Mouse (Mus musculus): ENCODE data around the gene Olfr429. TPM values are rescaled to one million over a fixed set of nuclear protein-coding genes. Genes with fewer than 3 reads are reported as not detected.

The Olfr429 gene
- polyA plus RNA-seq, 1 experiment from 2014 or later: not detected

DNA sequence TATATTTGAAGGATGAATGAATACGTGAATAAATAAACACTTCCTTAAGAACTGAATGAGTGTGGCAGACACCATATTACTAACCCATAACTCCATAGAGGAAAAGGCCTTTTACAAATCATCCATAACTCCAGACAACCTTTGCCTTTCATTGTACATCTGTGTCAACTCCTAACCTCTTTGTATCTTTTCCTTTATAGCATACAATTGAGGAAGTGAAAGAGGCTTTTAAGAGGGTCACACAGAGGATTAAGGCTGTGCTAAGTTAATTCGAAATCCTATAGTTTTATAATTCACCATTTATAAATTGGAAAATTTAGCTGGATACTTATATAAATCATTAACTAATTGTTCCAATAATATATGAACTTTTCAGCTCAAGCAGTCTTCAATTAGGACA lies 28.9 kb upstream of the Olfr429 start:
- Histone ChIP-seq H3K36me3 (no peaks in the 10 kb centered on the region), H3K4me1 (no peaks in the 10 kb centered on the region), H3K27me3 (ENCODE audit: low read depth, poor library complexity, severe bottlenecking) (no peaks in the 10 kb centered on the region), H3K4me3 (no peak overlapping the region), H3K9me3 (replicated peaks) (no peaks in the 10 kb centered on the region), H3K27ac (no peak overlapping the region)
- 88% methylated on average over 2 of the region's 2 CpGs for WGBS
- DNase-seq (ENCODE audit: low spot score): no peak

DNA sequence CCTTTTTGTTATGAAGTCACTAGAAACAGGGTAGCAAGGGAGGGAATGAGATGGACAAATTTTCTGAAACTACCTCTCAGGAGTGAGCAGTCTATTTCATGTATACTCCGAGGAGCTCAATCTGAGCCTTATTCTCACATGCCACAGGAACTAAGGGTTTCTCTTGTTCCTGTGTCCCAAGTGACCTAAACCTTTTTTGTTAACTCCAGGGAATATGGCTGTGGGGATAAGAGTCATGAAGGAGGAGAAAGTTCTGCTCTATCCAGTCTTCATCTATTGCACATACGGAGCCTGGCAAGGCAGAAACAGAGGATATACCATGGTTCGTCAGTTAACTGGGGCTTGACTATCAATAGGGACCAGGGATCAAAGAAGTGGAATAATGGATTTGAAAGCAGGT lies 17.8 kb upstream of the Olfr429 start, which contains the start of gene Olfr430:
Olfr430 (plus strand) TSS at position 301 of the 400 bp plus-strand sequence.
- no peak for DNase-seq (ENCODE audit: low spot score)
- no peaks in the 10 kb centered on the region for H3K4me1 ChIP-seq
- H3K4me3 ChIP-seq: no peak within 1 kb of the TSS
- 95% methylated on average over 3 of the region's 3 CpGs for whole genome bisulfite sequencing
- no peaks in the 10 kb centered on the region for H3K27me3 ChIP-seq (ENCODE audit: low read depth, poor library complexity, severe bottlenecking)
- H3K27ac ChIP-seq: no peak within 1 kb of the TSS
- H3K9me3 ChIP-seq (replicated peaks): no peaks in the 10 kb centered on the region
- H3K36me3 ChIP-seq: no peaks in the 10 kb centered on the region

DNA sequence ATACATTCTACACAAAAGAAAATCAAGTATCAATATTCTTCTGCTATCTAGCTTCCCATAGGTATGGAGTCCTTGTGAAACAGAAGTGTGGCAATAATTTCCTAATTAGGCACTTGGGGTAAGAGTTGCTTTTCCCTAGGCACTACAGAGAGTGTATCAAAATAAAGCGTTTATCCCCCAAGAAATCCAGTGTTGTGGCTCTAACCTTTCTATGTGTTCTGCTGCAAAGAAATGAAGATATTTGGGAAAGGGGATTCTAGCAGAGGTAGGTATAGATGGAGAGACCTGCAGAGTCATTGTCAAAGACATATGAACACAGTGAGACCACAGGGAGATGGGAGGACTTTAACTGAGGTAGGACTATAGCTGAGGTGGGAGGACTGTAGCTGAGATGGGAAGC lies 12.5 kb downstream of the Olfr429 start, which contains the start of gene Olfr427:
Olfr427 (plus strand) TSS at position 301 of the 400 bp plus-strand sequence.
- Histone ChIP-seq H3K9me3 (replicated peaks) (no peaks in the 10 kb centered on the region), H3K27me3 (ENCODE audit: low read depth, poor library complexity, severe bottlenecking) (no peaks in the 10 kb centered on the region), H3K4me3 (no peak within 1 kb of the TSS), H3K4me1 (no peaks in the 10 kb centered on the region), H3K27ac (no peak within 1 kb of the TSS), H3K36me3 (no peaks in the 10 kb centered on the region)
- DNase-seq (ENCODE audit: low spot score): no peak
- 93% methylated on average over 1 of the region's 1 CpGs for WGBS

DNA sequence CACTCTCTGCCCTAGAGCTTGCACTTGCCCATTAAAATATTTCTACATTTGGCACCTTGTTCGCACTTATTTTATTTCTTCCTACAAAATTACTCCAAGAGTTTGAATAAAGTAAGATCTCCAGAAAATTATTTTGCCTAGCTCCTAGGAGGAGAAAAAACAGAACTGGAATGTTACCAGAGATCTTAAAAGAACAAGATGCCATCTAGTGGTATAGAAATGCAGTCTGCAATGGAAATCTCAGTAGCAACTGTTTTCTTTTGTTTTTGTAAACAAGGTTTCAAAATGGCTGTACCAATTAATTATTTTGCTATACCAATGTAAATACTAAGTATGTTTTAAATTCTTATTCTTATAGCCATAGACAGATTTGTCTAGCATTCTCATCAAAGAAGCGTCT lies 19.6 kb downstream of the Olfr429 start:
- Histone ChIP-seq H3K9me3 (replicated peaks) (no peaks in the 10 kb centered on the region), H3K27me3 (ENCODE audit: low read depth, poor library complexity, severe bottlenecking) (no peaks in the 10 kb centered on the region), H3K36me3 (no peaks in the 10 kb centered on the region), H3K4me3 (no peak overlapping the region), H3K4me1 (no peaks in the 10 kb centered on the region), H3K27ac (no peak overlapping the region)
- no peak for DNase-seq (ENCODE audit: low spot score)
- WGBS: 58% methylated on average over 2 of the region's 2 CpGs

GRCm38 (mm10) chr1:174121062-174121461 lies 36.9 kb downstream of the Olfr429 start, which contains the start of gene Olfr231:
Gene Olfr231, minus strand, starts transcription at chr1:174121162.
- H3K4me1 ChIP-seq: no peaks in the 10 kb centered on the region
- no peaks in the 10 kb centered on the region for H3K36me3 ChIP-seq
- H3K9me3 ChIP-seq (replicated peaks): no peaks in the 10 kb centered on the region
- 68% methylated on average over 2 of the region's 2 CpGs for WGBS
- no peak within 1 kb of the TSS for H3K4me3 ChIP-seq
- DNase-seq (ENCODE audit: low spot score): no peak
- H3K27me3 ChIP-seq (ENCODE audit: low read depth, poor library complexity, severe bottlenecking): no peaks in the 10 kb centered on the region
- H3K27ac ChIP-seq: no peak within 1 kb of the TSS

DNA sequence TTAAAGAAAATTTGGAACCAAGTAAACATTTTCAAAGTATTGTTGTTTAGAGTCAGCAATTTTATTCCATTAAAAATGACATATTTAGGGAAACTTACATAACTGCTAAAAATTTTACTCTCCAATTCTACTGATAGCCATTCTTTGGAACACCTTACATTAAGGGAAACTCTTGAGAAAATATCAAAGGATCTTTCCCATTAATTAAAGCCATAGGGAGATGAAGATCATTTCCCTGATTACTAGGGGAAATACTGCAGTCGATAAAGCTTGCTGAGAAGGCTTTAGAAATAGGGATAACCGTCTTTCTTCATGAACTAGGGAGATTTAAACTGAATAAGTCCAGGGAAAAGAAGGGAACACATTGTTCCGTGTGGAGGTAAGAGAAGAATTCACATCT lies 47.1 kb downstream of the Olfr429 start, which contains the start of gene Olfr424:
Olfr424 (plus strand) TSS at position 301 of the 400 bp plus-strand sequence.
- WGBS: 89% methylated on average over 3 of the region's 3 CpGs
- no peak for DNase-seq (ENCODE audit: low spot score)

GRCm38 (mm10) chr1:174131999-174132398 lies 47.9 kb downstream of the Olfr429 start:
- WGBS: 80% methylated on average over 3 of the region's 3 CpGs
- Histone ChIP-seq H3K27me3 (ENCODE audit: low read depth, poor library complexity, severe bottlenecking) (no peaks in the 10 kb centered on the region), H3K4me1 (no peaks in the 10 kb centered on the region), H3K9me3 (replicated peaks) (no peaks in the 10 kb centered on the region), H3K4me3 (no peak overlapping the region), H3K36me3 (no peaks in the 10 kb centered on the region), H3K27ac (no peak overlapping the region)
- no peak for DNase-seq (ENCODE audit: low spot score)

More for the DNA sequence above, 47.1 kb downstream of the Olfr429 start, which contains the start of gene Olfr424:
- H3K9me3 ChIP-seq (replicated peaks): no peaks in the 10 kb centered on the region
- H3K36me3 ChIP-seq: no peaks in the 10 kb centered on the region
- H3K4me1 ChIP-seq: no peaks in the 10 kb centered on the region
- H3K4me3 ChIP-seq: no peak within 1 kb of the TSS
- no peaks in the 10 kb centered on the region for H3K27me3 ChIP-seq (ENCODE audit: low read depth, poor library complexity, severe bottlenecking)
- H3K27ac ChIP-seq: no peak within 1 kb of the TSS

Other genes with a start within 250 kb of the Olfr429 start
- 0.19 TPM in 1 of 2 replicates, not detected in the other for gene Ifi211, start 171.3 kb upstream of the Olfr429 start, polyA plus RNA-seq (2016; fragmentation: Nextera tagmentation; extraction: Ambion mirVana)
- 0.43 TPM in 1 of 2 replicates, not detected in the other for gene Mndal, start 141.8 kb upstream of the Olfr429 start, polyA plus RNA-seq (2016; fragmentation: Nextera tagmentation; extraction: Ambion mirVana)
- gene Ifi203, start 141.7 kb upstream of the Olfr429 start, polyA plus RNA-seq (2016; fragmentation: Nextera tagmentation; extraction: Ambion mirVana): not detected in 2 replicates
- not detected in 2 replicates for gene Ifi202b, start 101.6 kb upstream of the Olfr429 start, polyA plus RNA-seq (2016; fragmentation: Nextera tagmentation; extraction: Ambion mirVana)
- not detected in 2 replicates for gene Ifi205, start 52.5 kb upstream of the Olfr429 start, polyA plus RNA-seq (2016; fragmentation: Nextera tagmentation; extraction: Ambion mirVana)
- gene Olfr433, start 43.6 kb upstream of the Olfr429 start, polyA plus RNA-seq (2016; fragmentation: Nextera tagmentation; extraction: Ambion mirVana): not detected in 2 replicates
- gene Olfr432, start 35.1 kb upstream of the Olfr429 start, polyA plus RNA-seq (2016; fragmentation: Nextera tagmentation; extraction: Ambion mirVana): not detected in 2 replicates
- gene Olfr430, start 17.7 kb upstream of the Olfr429 start, polyA plus RNA-seq (2016; fragmentation: Nextera tagmentation; extraction: Ambion mirVana): not detected in 2 replicates
- not detected in 2 replicates for gene Olfr427, start 12.6 kb downstream of the Olfr429 start, polyA plus RNA-seq (2016; fragmentation: Nextera tagmentation; extraction: Ambion mirVana)
- gene Olfr231, start 36.8 kb downstream of the Olfr429 start, polyA plus RNA-seq (2016; fragmentation: Nextera tagmentation; extraction: Ambion mirVana): not detected in 2 replicates
- gene Olfr424, start 47.2 kb downstream of the Olfr429 start, polyA plus RNA-seq (2016; fragmentation: Nextera tagmentation; extraction: Ambion mirVana): not detected in 2 replicates
- not detected in 2 replicates for gene Olfr420, start 71.3 kb downstream of the Olfr429 start, polyA plus RNA-seq (2016; fragmentation: Nextera tagmentation; extraction: Ambion mirVana)
- 1.4 TPM in 2 replicates for gene Spta1, start 88.4 kb downstream of the Olfr429 start, polyA plus RNA-seq (2016; fragmentation: Nextera tagmentation; extraction: Ambion mirVana)
- gene Olfr419, start 167.7 kb downstream of the Olfr429 start, polyA plus RNA-seq (2016; fragmentation: Nextera tagmentation; extraction: Ambion mirVana): not detected in 2 replicates
- not detected in 2 replicates for gene Mptx1, start 246.2 kb downstream of the Olfr429 start, polyA plus RNA-seq (2016; fragmentation: Nextera tagmentation; extraction: Ambion mirVana)

Data from limb, embryonic 10.5 days (tissue).